Mouse (Mus musculus): ENCODE data around the gene Phf7.

- TF ChIP-seq CTCF (conservative IDR thresholded peaks at IDR 0.05; ENCODE audit: insufficient read depth, insufficient read length, low read depth, low read length) (no peak), POLR2A (IDR thresholded peaks at IDR 0.05; ENCODE audit: low read depth, low read length) (no peak)
These were observed 62.3 kb downstream of the Phf7 start for GRCm38 (mm10) chr14:31188771-31189181.
